In genomic region chr4:140709617-140710016, GRCm38 (mm10) we compare ENCODE assay signal across 28 mouse cellular contexts. TPM values are rescaled to one million over a fixed set of nuclear protein-coding genes. Genes with fewer than 3 reads are reported as not detected.
DNase-seq lines count a peak whose midpoint lies in the region; ATAC-seq lines count a peak whose summit lies in the region.
"Had no signal": no experiment of that assay in that cellular context is flagged by ENCODE, and none has a peak within 500 bp of the region (broad histone marks: within the 10 kb centered on the region; RNA-seq: fewer than 3 reads in every experiment).

No protein-coding gene starts in this region.

- peaks cover 97% of the 10 kb centered on the region for H3K36me3 ChIP-seq in embryonic facial prominence, embryonic 12.5 days
- H3K36me3 ChIP-seq in embryonic facial prominence, embryonic 10.5 days (replicated peaks): peaks cover 100% of the 10 kb centered on the region
- peaks cover 26% of the 10 kb centered on the region for H3K36me3 ChIP-seq in hindbrain, embryonic 11.5 days (ENCODE audit: control insufficient read depth, insufficient read depth, low read length)
- H3K36me3 ChIP-seq in hindbrain, embryonic 14.5 days (replicated peaks; ENCODE audit: control insufficient read depth, insufficient read depth): peaks cover 80% of the 10 kb centered on the region
- peaks cover 97% of the 10 kb centered on the region for H3K36me3 ChIP-seq in midbrain, embryonic 13.5 days
- H3K36me3 ChIP-seq in midbrain, embryonic 15.5 days (replicated peaks): peaks cover 39% of the 10 kb centered on the region
- H3K36me3 ChIP-seq in embryonic facial prominence, embryonic 14.5 days (ENCODE audit: control insufficient read depth, insufficient read depth, low read length): peaks cover 78% of the 10 kb centered on the region
- peaks cover 73% of the 10 kb centered on the region for H3K36me3 ChIP-seq in liver, embryonic 11.5 days (ENCODE audit: control insufficient read depth, insufficient read depth, low read length)

- 86% methylated on average over 10 of the region's 10 CpGs for WGBS in embryonic facial prominence, embryonic 12.5 days
- WGBS in embryonic facial prominence, embryonic 10.5 days: 90% methylated on average over 10 of the region's 10 CpGs
- WGBS in hindbrain, embryonic 11.5 days: 87% methylated on average over 10 of the region's 10 CpGs
- WGBS in hindbrain, embryonic 14.5 days: 88% methylated on average over 10 of the region's 10 CpGs
- WGBS in midbrain, embryonic 13.5 days: 89% methylated on average over 10 of the region's 10 CpGs
- WGBS in midbrain, embryonic 15.5 days: 89% methylated on average over 10 of the region's 10 CpGs
- 74% methylated on average over 10 of the region's 10 CpGs for WGBS in embryonic facial prominence, embryonic 14.5 days
- WGBS in liver, embryonic 11.5 days: 89% methylated on average over 10 of the region's 10 CpGs

- H3K9ac ChIP-seq in embryonic facial prominence, embryonic 12.5 days: no peak overlapping the region
- H3K9ac ChIP-seq in hindbrain, embryonic 11.5 days (ENCODE audit: low read depth, low read length): no peak overlapping the region
- no peak overlapping the region for H3K9ac ChIP-seq in hindbrain, embryonic 14.5 days
- no peak overlapping the region for H3K9ac ChIP-seq in midbrain, embryonic 13.5 days (replicated peaks)
- no peak overlapping the region for H3K9ac ChIP-seq in midbrain, embryonic 15.5 days
- 0 out of 2 replicates have a peak overlapping the region, but pooled peaks have one; percentile 7 for H3K9ac ChIP-seq in embryonic facial prominence, embryonic 14.5 days (ENCODE audit: low read depth, low read length)
- no peak overlapping the region for H3K9ac ChIP-seq in liver, embryonic 11.5 days (ENCODE audit: low read depth, low read length)
- H3K9ac ChIP-seq: forebrain, embryonic 12.5 days; forebrain, embryonic 15.5 days; heart, embryonic 15.5 days; hindbrain, embryonic 15.5 days had no signal

- H3K4me1 ChIP-seq in embryonic facial prominence, embryonic 12.5 days: peaks cover 23% of the 10 kb centered on the region
- peaks cover 65% of the 10 kb centered on the region for H3K4me1 ChIP-seq in embryonic facial prominence, embryonic 10.5 days
- H3K4me1 ChIP-seq in hindbrain, embryonic 11.5 days (replicated peaks; ENCODE audit: control insufficient read depth, insufficient read depth, low read length): 0 out of 2 replicates have a peak, but pooled peaks cover 6% of the 10 kb centered on the region
- peaks cover 18% of the 10 kb centered on the region for H3K4me1 ChIP-seq in hindbrain, embryonic 14.5 days (replicated peaks; ENCODE audit: control insufficient read depth, insufficient read depth, low read length)
- H3K4me1 ChIP-seq in midbrain, embryonic 13.5 days (replicated peaks): peaks cover 83% of the 10 kb centered on the region
- H3K4me1 ChIP-seq in midbrain, embryonic 15.5 days: peaks cover 32% of the 10 kb centered on the region
- H3K4me1 ChIP-seq in embryonic facial prominence, embryonic 14.5 days (ENCODE audit: control insufficient read depth, insufficient read depth, low read length): no peaks in the 10 kb centered on the region
- H3K4me1 ChIP-seq in liver, embryonic 11.5 days (replicated peaks; ENCODE audit: control insufficient read depth, insufficient read depth, low read length): peaks cover 27% of the 10 kb centered on the region

- H3K27ac ChIP-seq in embryonic facial prominence, embryonic 12.5 days: 0 out of 2 replicates have a peak overlapping the region, but pooled peaks have one; percentile 17
- no peak overlapping the region for H3K27ac ChIP-seq in embryonic facial prominence, embryonic 10.5 days (replicated peaks)
- H3K27ac ChIP-seq in hindbrain, embryonic 11.5 days (ENCODE audit: low read depth, low read length): 0 out of 2 replicates have a peak overlapping the region, but pooled peaks have one; percentile 31
- no peak overlapping the region for H3K27ac ChIP-seq in hindbrain, embryonic 14.5 days
- 0 out of 2 replicates have a peak overlapping the region, but pooled peaks have one; percentile 6 for H3K27ac ChIP-seq in midbrain, embryonic 13.5 days
- no peak overlapping the region for H3K27ac ChIP-seq in midbrain, embryonic 15.5 days
- H3K27ac ChIP-seq in embryonic facial prominence, embryonic 14.5 days (replicated peaks; ENCODE audit: low read depth, low read length): no peak overlapping the region
- no peak overlapping the region for H3K27ac ChIP-seq in liver, embryonic 11.5 days (ENCODE audit: low read depth, low read length)
- H3K27ac ChIP-seq: forebrain, embryonic 12.5 days; hindbrain, embryonic 15.5 days had no signal

- H3K9me3 ChIP-seq in embryonic facial prominence, embryonic 12.5 days: no peaks in the 10 kb centered on the region
- no peaks in the 10 kb centered on the region for H3K9me3 ChIP-seq in embryonic facial prominence, embryonic 10.5 days
- no peaks in the 10 kb centered on the region for H3K9me3 ChIP-seq in hindbrain, embryonic 11.5 days (ENCODE audit: control insufficient read depth, low read length)
- no peaks in the 10 kb centered on the region for H3K9me3 ChIP-seq in hindbrain, embryonic 14.5 days (ENCODE audit: control insufficient read depth, low read length)
- H3K9me3 ChIP-seq in midbrain, embryonic 13.5 days: no peaks in the 10 kb centered on the region
- H3K9me3 ChIP-seq in midbrain, embryonic 15.5 days: no peaks in the 10 kb centered on the region
- H3K9me3 ChIP-seq in embryonic facial prominence, embryonic 14.5 days (ENCODE audit: control insufficient read depth, low read length): no peaks in the 10 kb centered on the region
- H3K9me3 ChIP-seq in liver, embryonic 11.5 days (ENCODE audit: control insufficient read depth, low read length): no peaks in the 10 kb centered on the region
- H3K9me3 ChIP-seq: forebrain, embryonic 12.5 days; forebrain, embryonic 15.5 days; G1E; heart, embryonic 12.5 days; heart, embryonic 15.5 days; hindbrain, embryonic 15.5 days had no signal

- DNase-seq in embryonic facial prominence, embryonic 10.5 days (ENCODE audit: low spot score): no peak
- DNase-seq in hindbrain, embryonic 11.5 days (ENCODE audit: low spot score): no peak
- DNase-seq in hindbrain, embryonic 14.5 days (ENCODE audit: low spot score): no peak
- no peak for DNase-seq in embryonic facial prominence, embryonic 14.5 days (ENCODE audit: low spot score)
- no peak for DNase-seq in liver, embryonic 11.5 days (ENCODE audit: low spot score)
- DNase-seq: adrenal gland, adult 8-10 months; adrenal gland, postnatal 25 days; cerebellum, adult 11-12 months; cerebellum, adult 8-10 months; cerebellum, postnatal 36 days; embryo, embryonic 11 days; gastrocnemius, postnatal 14 days; heart, adult 18-20 months; heart, postnatal 14 days; heart, postnatal 4 days had no signal

- no peak overlapping the region for H3K4me2 ChIP-seq in embryonic facial prominence, embryonic 12.5 days (replicated peaks)
- H3K4me2 ChIP-seq in hindbrain, embryonic 11.5 days (replicated peaks; ENCODE audit: low read depth, low read length): no peak overlapping the region
- no peak overlapping the region for H3K4me2 ChIP-seq in hindbrain, embryonic 14.5 days (replicated peaks)
- no peak overlapping the region for H3K4me2 ChIP-seq in midbrain, embryonic 13.5 days (replicated peaks)
- H3K4me2 ChIP-seq in midbrain, embryonic 15.5 days: no peak overlapping the region
- H3K4me2 ChIP-seq in embryonic facial prominence, embryonic 14.5 days (ENCODE audit: low read depth, low read length): no peak overlapping the region
- H3K4me2 ChIP-seq in liver, embryonic 11.5 days: no peak overlapping the region
- H3K4me2 ChIP-seq: forebrain, embryonic 12.5 days; forebrain, embryonic 15.5 days; heart, embryonic 12.5 days; heart, embryonic 15.5 days; hindbrain, embryonic 15.5 days had no signal

- H3K4me3 ChIP-seq in embryonic facial prominence, embryonic 12.5 days: no peak overlapping the region
- no peak overlapping the region for H3K4me3 ChIP-seq in embryonic facial prominence, embryonic 10.5 days
- H3K4me3 ChIP-seq in hindbrain, embryonic 11.5 days (ENCODE audit: low read depth, low read length): no peak overlapping the region
- H3K4me3 ChIP-seq in hindbrain, embryonic 14.5 days (replicated peaks; ENCODE audit: low read length): no peak overlapping the region
- H3K4me3 ChIP-seq in midbrain, embryonic 13.5 days (replicated peaks): no peak overlapping the region
- no peak overlapping the region for H3K4me3 ChIP-seq in midbrain, embryonic 15.5 days
- no peak overlapping the region for H3K4me3 ChIP-seq in embryonic facial prominence, embryonic 14.5 days (ENCODE audit: low read depth, low read length)
- no peak overlapping the region for H3K4me3 ChIP-seq in liver, embryonic 11.5 days (ENCODE audit: low read depth, low read length)
- H3K4me3 ChIP-seq: erythroblast, embryonic 14.5 days; forebrain, embryonic 12.5 days; forebrain, embryonic 15.5 days; heart, embryonic 12.5 days; heart, embryonic 15.5 days; hindbrain, embryonic 15.5 days had no signal

- no peaks in the 10 kb centered on the region for H3K27me3 ChIP-seq in embryonic facial prominence, embryonic 12.5 days
- no peaks in the 10 kb centered on the region for H3K27me3 ChIP-seq in embryonic facial prominence, embryonic 10.5 days (replicated peaks; ENCODE audit: low read depth, poor library complexity, severe bottlenecking)
- no peaks in the 10 kb centered on the region for H3K27me3 ChIP-seq in hindbrain, embryonic 11.5 days (ENCODE audit: control insufficient read depth, insufficient read depth, low read length)
- H3K27me3 ChIP-seq in hindbrain, embryonic 14.5 days (ENCODE audit: control insufficient read depth, insufficient read depth, low read length): no peaks in the 10 kb centered on the region
- no peaks in the 10 kb centered on the region for H3K27me3 ChIP-seq in midbrain, embryonic 13.5 days
- no peaks in the 10 kb centered on the region for H3K27me3 ChIP-seq in midbrain, embryonic 15.5 days (replicated peaks)
- no peaks in the 10 kb centered on the region for H3K27me3 ChIP-seq in embryonic facial prominence, embryonic 14.5 days (replicated peaks; ENCODE audit: control insufficient read depth, insufficient read depth, low read length)
- no peaks in the 10 kb centered on the region for H3K27me3 ChIP-seq in liver, embryonic 11.5 days (replicated peaks; ENCODE audit: control insufficient read depth, insufficient read depth, low read length)
- H3K27me3 ChIP-seq: forebrain, embryonic 12.5 days; forebrain, embryonic 15.5 days; heart, embryonic 12.5 days; heart, embryonic 15.5 days; hindbrain, embryonic 15.5 days had no signal

- ATAC-seq in embryonic facial prominence, embryonic 12.5 days (ENCODE audit: insufficient number of reproducible peaks, insufficient read depth, low FRiP score, low TSS enrichment): no peak
- no peak for ATAC-seq in hindbrain, embryonic 11.5 days (ENCODE audit: low FRiP score)
- ATAC-seq in hindbrain, embryonic 14.5 days (ENCODE audit: low FRiP score): no peak
- no peak for ATAC-seq in midbrain, embryonic 13.5 days
- ATAC-seq in midbrain, embryonic 15.5 days (replicated peaks): no peak
- ATAC-seq in embryonic facial prominence, embryonic 14.5 days (ENCODE audit: low read depth): no peak
- no peak for ATAC-seq in liver, embryonic 11.5 days (replicated peaks; ENCODE audit: low FRiP score)
- ATAC-seq: forebrain, embryonic 15.5 days; intestine, postnatal 0 days had no signal

RNA-seq across cellular contexts. Expression of gene Rcc2, which starts 9.3 kb away (rescaled TPM):
- 95.5 and 138 TPM in 2 replicates for polyA plus RNA-seq in embryonic facial prominence, embryonic 12.5 days (2016; fragmentation: Nextera tagmentation; extraction: Ambion mirVana)
- polyA plus RNA-seq in embryonic facial prominence, embryonic 10.5 days (2016; fragmentation: Nextera tagmentation; extraction: Ambion mirVana): 54.4 and 59.8 TPM in 2 replicates
- polyA plus RNA-seq in hindbrain, embryonic 11.5 days (2014; fragmentation: Nextera tagmentation; extraction: Ambion mirVana): 44.3 and 59.6 TPM in 2 replicates
- 13.3 and 13.8 TPM in 2 replicates for polyA plus RNA-seq in hindbrain, embryonic 14.5 days (2014; fragmentation: Nextera tagmentation; extraction: Ambion mirVana)
- polyA plus RNA-seq in midbrain, embryonic 13.5 days (2015; fragmentation: Nextera tagmentation; extraction: Ambion mirVana): 23.6 and 26.3 TPM in 2 replicates
- 28.1 and 34.9 TPM in 2 replicates for polyA plus RNA-seq in midbrain, embryonic 15.5 days (2015; fragmentation: Nextera tagmentation; extraction: Ambion mirVana)
- polyA plus RNA-seq in embryonic facial prominence, embryonic 14.5 days (2014; fragmentation: Nextera tagmentation; extraction: Ambion mirVana): 31.1 and 31.6 TPM in 2 replicates
- polyA plus RNA-seq in liver, embryonic 11.5 days (2014; fragmentation: Nextera tagmentation; extraction: Ambion mirVana): 66.7 and 74.5 TPM in 2 replicates

RNA-seq across cellular contexts. Expression of gene Padi6, which starts 32.8 kb away (rescaled TPM):
- 0.09 TPM in 1 of 2 replicates, not detected in the other for polyA plus RNA-seq in embryonic facial prominence, embryonic 12.5 days (2016; fragmentation: Nextera tagmentation; extraction: Ambion mirVana)
- polyA plus RNA-seq in embryonic facial prominence, embryonic 10.5 days (2016; fragmentation: Nextera tagmentation; extraction: Ambion mirVana): not detected in 2 replicates
- 0.13 TPM in 1 of 2 replicates, not detected in the other for polyA plus RNA-seq in hindbrain, embryonic 11.5 days (2014; fragmentation: Nextera tagmentation; extraction: Ambion mirVana)
- polyA plus RNA-seq in hindbrain, embryonic 14.5 days (2014; fragmentation: Nextera tagmentation; extraction: Ambion mirVana): not detected in 2 replicates
- 0.08 TPM in 1 of 2 replicates, not detected in the other for polyA plus RNA-seq in midbrain, embryonic 13.5 days (2015; fragmentation: Nextera tagmentation; extraction: Ambion mirVana)
- polyA plus RNA-seq in midbrain, embryonic 15.5 days (2015; fragmentation: Nextera tagmentation; extraction: Ambion mirVana): 0.12 TPM in 1 of 2 replicates, not detected in the other
- not detected in 2 replicates for polyA plus RNA-seq in embryonic facial prominence, embryonic 14.5 days (2014; fragmentation: Nextera tagmentation; extraction: Ambion mirVana)
- not detected in 2 replicates for polyA plus RNA-seq in liver, embryonic 11.5 days (2014; fragmentation: Nextera tagmentation; extraction: Ambion mirVana)
- polyA plus RNA-seq: brain, embryonic 14.5 days; embryonic facial prominence, embryonic 11.5 days; erythroblast, embryonic 14.5 days; forebrain, embryonic 12.5 days; G1E; heart, embryonic 12.5 days; heart, embryonic 15.5 days; hindbrain, embryonic 15.5 days; intestine, postnatal 0 days had no signal

RNA-seq across cellular contexts. Expression of gene Arhgef10l, which starts 43.8 kb away (rescaled TPM):
- 17.4 and 19.7 TPM in 2 replicates for polyA plus RNA-seq in embryonic facial prominence, embryonic 12.5 days (2016; fragmentation: Nextera tagmentation; extraction: Ambion mirVana)
- 17.9 and 18.2 TPM in 2 replicates for polyA plus RNA-seq in embryonic facial prominence, embryonic 10.5 days (2016; fragmentation: Nextera tagmentation; extraction: Ambion mirVana)
- polyA plus RNA-seq in hindbrain, embryonic 11.5 days (2014; fragmentation: Nextera tagmentation; extraction: Ambion mirVana): 13.8 and 14.5 TPM in 2 replicates
- 19.6 and 21.9 TPM in 2 replicates for polyA plus RNA-seq in hindbrain, embryonic 14.5 days (2014; fragmentation: Nextera tagmentation; extraction: Ambion mirVana)
- polyA plus RNA-seq in midbrain, embryonic 13.5 days (2015; fragmentation: Nextera tagmentation; extraction: Ambion mirVana): 27.7 and 28.3 TPM in 2 replicates
- 30.7 and 31.5 TPM in 2 replicates for polyA plus RNA-seq in midbrain, embryonic 15.5 days (2015; fragmentation: Nextera tagmentation; extraction: Ambion mirVana)
- polyA plus RNA-seq in embryonic facial prominence, embryonic 14.5 days (2014; fragmentation: Nextera tagmentation; extraction: Ambion mirVana): 13.4 and 14.8 TPM in 2 replicates
- polyA plus RNA-seq in liver, embryonic 11.5 days (2014; fragmentation: Nextera tagmentation; extraction: Ambion mirVana): 5.0 and 6.7 TPM in 2 replicates

Comparison
In these comparisons a context has a peak if more than half of its experiments do, and no peak if none do; other contexts are left out.
1. H3K27ac ChIP-seq: peak in embryonic facial prominence, embryonic 12.5 days (single experiment), hindbrain, embryonic 11.5 days (single experiment) and midbrain, embryonic 13.5 days (single experiment); none in embryonic facial prominence, embryonic 10.5 days (single experiment), hindbrain, embryonic 14.5 days (single experiment), midbrain, embryonic 15.5 days (single experiment), embryonic facial prominence, embryonic 14.5 days (single experiment) and liver, embryonic 11.5 days (single experiment).